Mouse (Mus musculus): ENCODE measurements around the gene Mitd1. TPM values are rescaled to one million over a fixed set of nuclear protein-coding genes. Genes with fewer than 3 reads are reported as not detected.

The Mitd1 gene
- polyA plus RNA-seq, 1 experiment from 2014 or later = 24.3 TPM

DNA sequence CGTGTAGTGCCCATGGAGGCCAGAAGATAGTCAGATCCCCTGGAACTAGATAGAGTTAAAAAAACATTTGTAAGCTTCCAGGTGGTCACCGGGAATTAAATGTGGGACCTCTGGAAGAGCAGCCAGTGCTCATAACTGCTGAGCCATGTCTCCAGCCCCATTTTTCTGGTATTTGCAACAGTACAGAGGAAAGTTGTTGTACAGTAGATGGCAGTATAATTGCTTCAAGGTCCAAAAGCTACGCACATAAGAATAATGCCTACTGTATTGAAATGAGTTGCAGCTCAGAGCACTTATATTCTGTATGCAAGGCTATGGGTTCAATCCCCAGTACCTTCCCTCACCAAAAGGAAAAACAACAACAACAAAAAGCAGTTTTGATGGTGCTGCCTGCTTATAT lies 1.2 kb upstream of the Mitd1 start:
- Histone ChIP-seq H3K4me3 (replicated peaks) (peak overlapping the region; percentile 72), H3K4me2 (peak overlapping the region; percentile 87), H3K9ac (replicated peaks) (no peak overlapping the region), H3K27ac (no peak overlapping the region), H3K9me3 (no peaks in the 10 kb centered on the region), H3K36me3 (peaks cover 27% of the 10 kb centered on the region), H3K4me1 (replicated peaks) (peaks cover 18% of the 10 kb centered on the region), H3K27me3 (no peaks in the 10 kb centered on the region)
- 77% methylated on average over 3 of the region's 3 CpGs for WGBS
- ATAC-seq (ENCODE audit: insufficient number of reproducible peaks, insufficient read depth, low FRiP score, low TSS enrichment, low read depth) = no peak

DNA sequence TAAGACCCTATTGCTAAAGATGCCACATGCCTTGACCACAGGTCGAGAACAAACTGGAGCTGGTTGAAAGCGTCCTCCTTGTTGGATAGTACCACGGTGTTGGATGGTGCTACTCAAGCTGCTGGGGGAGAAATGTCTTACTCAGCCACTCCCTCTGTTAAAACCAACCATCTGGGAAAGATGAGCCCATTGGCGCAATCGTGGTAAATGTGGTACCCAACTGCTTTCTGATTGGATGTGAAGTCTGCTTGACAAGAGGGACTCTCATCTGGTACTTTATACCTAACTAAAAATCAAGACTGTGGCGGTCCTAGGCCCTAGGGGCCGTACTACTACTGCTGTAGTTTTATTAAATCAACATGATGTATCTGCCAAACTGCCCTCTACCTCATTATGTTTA lies 1.0 kb downstream of the Mitd1 start:
- H3K27ac ChIP-seq = no peak overlapping the region
- peak overlapping the region; percentile 71 for H3K9ac ChIP-seq (replicated peaks)
- H3K4me1 ChIP-seq (replicated peaks) = peaks cover 18% of the 10 kb centered on the region
- 82% methylated on average over 7 of the region's 7 CpGs for WGBS
- no peaks in the 10 kb centered on the region for H3K9me3 ChIP-seq
- peaks cover 14% of the 10 kb centered on the region for H3K36me3 ChIP-seq
- H3K27me3 ChIP-seq = no peaks in the 10 kb centered on the region
- ATAC-seq (ENCODE audit: insufficient number of reproducible peaks, insufficient read depth, low FRiP score, low TSS enrichment, low read depth) = no peak
- H3K4me2 ChIP-seq = peak overlapping the region; percentile 87
- H3K4me3 ChIP-seq (replicated peaks) = peak overlapping the region; percentile 72

GRCm38 (mm10) chr1:37884451-37884850 lies 5.8 kb downstream of the Mitd1 start:
- WGBS = 80% methylated on average over 4 of the region's 4 CpGs

DNA sequence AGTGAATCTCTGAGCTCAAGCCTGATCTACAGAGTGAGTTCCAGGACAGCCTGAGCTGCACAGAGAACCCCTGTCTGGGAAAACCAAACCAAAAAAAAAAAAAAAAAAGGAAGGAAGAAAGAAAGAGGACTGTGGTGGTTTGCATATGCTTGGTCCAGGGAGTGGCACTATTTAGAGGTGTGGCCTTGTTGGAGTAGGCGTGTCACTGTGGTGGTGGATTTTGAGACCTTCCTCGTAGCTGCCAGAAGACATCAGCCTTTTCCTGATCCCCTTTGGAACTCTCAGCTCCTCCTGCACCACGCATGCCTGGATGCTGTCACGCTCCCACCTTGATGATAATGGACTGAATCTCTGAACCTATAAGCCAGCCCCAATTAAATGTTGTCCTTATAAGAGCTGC lies 6.8 kb downstream of the Mitd1 start:
- Histone ChIP-seq H3K9ac (replicated peaks) (no peak overlapping the region), H3K36me3 (peaks cover 54% of the 10 kb centered on the region), H3K27ac (no peak overlapping the region), H3K27me3 (no peaks in the 10 kb centered on the region), H3K4me3 (replicated peaks) (no peak overlapping the region), H3K4me2 (no peak overlapping the region), H3K9me3 (no peaks in the 10 kb centered on the region), H3K4me1 (replicated peaks) (no peaks in the 10 kb centered on the region)
- no peak for ATAC-seq (ENCODE audit: insufficient number of reproducible peaks, insufficient read depth, low FRiP score, low TSS enrichment, low read depth)
- 92% methylated on average over 4 of the region's 4 CpGs for WGBS

More at GRCm38 (mm10) chr1:37884451-37884850, 5.8 kb downstream of the Mitd1 start:
- Histone ChIP-seq H3K4me3 (replicated peaks) (no peak overlapping the region), H3K27me3 (no peaks in the 10 kb centered on the region), H3K9ac (replicated peaks) (no peak overlapping the region), H3K36me3 (peaks cover 43% of the 10 kb centered on the region), H3K4me1 (replicated peaks) (peaks cover 5% of the 10 kb centered on the region), H3K27ac (no peak overlapping the region), H3K4me2 (no peak overlapping the region), H3K9me3 (no peaks in the 10 kb centered on the region)
- no peak for ATAC-seq (ENCODE audit: insufficient number of reproducible peaks, insufficient read depth, low FRiP score, low TSS enrichment, low read depth)

- H3K36me3 ChIP-seq = peaks cover 75% of the 10 kb centered on the region
- no peak overlapping the region for H3K9ac ChIP-seq (replicated peaks)
- H3K27me3 ChIP-seq = no peaks in the 10 kb centered on the region
- WGBS = 95% methylated on average over 13 of the region's 13 CpGs
- H3K4me3 ChIP-seq (replicated peaks) = no peak overlapping the region
- H3K27ac ChIP-seq = no peak overlapping the region
- ATAC-seq (ENCODE audit: insufficient number of reproducible peaks, insufficient read depth, low FRiP score, low TSS enrichment, low read depth) = no peak
- peaks cover 10% of the 10 kb centered on the region for H3K9me3 ChIP-seq
- H3K4me2 ChIP-seq = no peak overlapping the region
- no peaks in the 10 kb centered on the region; the same call in 1 of the 2 replicates for H3K4me1 ChIP-seq (replicated peaks)
Observed at GRCm38 (mm10) chr1:37877736-37878460, 12.3 kb downstream of the Mitd1 start.

GRCm38 (mm10) chr1:37873157-37873556 lies 17.1 kb downstream of the Mitd1 start:
- no peak overlapping the region for H3K27ac ChIP-seq
- peaks cover 10% of the 10 kb centered on the region for H3K9me3 ChIP-seq
- no peak overlapping the region for H3K9ac ChIP-seq (replicated peaks)
- no peak for ATAC-seq (ENCODE audit: insufficient number of reproducible peaks, insufficient read depth, low FRiP score, low TSS enrichment, low read depth)
- no peak overlapping the region for H3K4me3 ChIP-seq (replicated peaks)
- H3K36me3 ChIP-seq = peaks cover 35% of the 10 kb centered on the region
- peaks cover 7% of the 10 kb centered on the region; the same call in 1 of the 2 replicates for H3K27me3 ChIP-seq
- H3K4me1 ChIP-seq (replicated peaks) = peaks cover 4% of the 10 kb centered on the region; the same call in 1 of the 2 replicates
- peak overlapping the region; percentile 66; the same call in 1 of the 2 replicates for H3K4me2 ChIP-seq
- 91% methylated on average over 4 of the region's 4 CpGs for whole genome bisulfite sequencing

DNA sequence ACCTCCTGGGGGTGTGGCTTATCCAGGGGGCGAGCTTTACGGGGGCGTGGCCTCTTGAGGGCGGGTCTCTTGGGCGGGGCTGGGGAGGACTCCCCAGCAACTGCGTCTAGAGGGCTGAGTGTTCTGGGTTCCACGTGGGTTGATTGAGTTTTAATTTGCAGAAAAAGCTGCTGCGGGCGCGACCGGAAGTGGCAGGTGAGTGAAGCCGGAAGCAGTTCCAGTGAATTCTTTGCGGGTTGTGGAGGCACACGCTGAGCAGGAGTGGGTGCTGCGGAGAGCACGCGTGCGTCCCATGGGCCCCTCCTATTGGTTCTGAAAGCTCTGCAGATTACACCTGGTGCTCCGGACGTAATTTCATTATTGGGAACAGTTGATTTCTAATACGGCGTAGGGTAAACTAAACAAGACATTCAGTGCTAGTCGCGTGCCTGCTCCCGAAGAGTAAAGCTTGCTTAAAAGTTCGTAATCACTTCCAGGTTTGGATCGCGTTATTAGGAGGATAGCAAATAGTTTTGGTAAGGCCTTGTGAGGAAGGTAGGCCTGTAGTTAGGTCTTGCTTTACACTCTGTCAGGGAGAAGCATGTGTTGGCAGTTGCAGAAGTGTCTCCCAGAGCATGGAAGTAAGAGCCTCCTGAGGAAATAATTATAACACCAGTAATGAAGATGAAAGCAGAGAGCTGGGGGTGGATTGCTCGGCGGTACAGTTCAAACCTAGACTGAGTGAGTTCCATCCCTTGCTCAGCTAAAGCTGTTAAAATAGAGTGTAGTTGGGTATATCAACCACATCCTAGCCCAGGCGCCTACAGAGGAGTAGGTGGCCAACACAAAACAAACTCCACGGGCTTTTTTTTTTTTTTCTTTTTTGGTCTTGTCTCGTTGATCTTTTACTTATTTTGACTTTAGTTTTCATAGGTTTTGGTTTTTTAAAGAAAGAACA lies 17.8 kb downstream of the Mitd1 start:
- peak; percentile 90 for ATAC-seq (ENCODE audit: insufficient number of reproducible peaks, insufficient read depth, low FRiP score, low TSS enrichment, low read depth)
- peak overlapping the region; percentile 55 for H3K9ac ChIP-seq (replicated peaks)
- WGBS = 6% methylated on average over 33 of the region's 33 CpGs

DNA sequence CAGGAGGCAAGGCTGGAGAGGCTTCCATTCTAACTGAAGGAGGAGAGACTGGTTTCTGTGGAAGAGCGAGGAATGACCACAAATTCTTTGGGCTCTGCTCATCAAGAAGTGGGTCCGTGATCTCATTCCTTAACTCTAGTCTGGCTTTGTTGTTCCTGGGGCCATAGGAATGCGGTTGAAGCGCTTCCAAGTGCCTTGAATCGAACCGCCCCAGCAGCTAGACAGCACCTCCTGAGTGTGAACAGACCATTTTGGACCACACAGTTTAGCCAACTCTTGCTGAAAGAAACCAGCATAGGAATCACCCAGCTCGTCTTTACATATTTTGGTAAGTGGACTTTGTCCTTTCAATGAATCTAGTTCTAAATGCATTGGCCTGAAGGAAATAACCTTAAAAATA lies 18.5 kb downstream of the Mitd1 start, which contains the start of gene Lipt1:
Gene Lipt1, plus strand, starts transcription at position 35 of the 400 bp plus-strand sequence.
- peak within 1 kb of the TSS; percentile 66 for H3K4me2 ChIP-seq
- ATAC-seq (ENCODE audit: insufficient number of reproducible peaks, insufficient read depth, low FRiP score, low TSS enrichment, low read depth) = peak; percentile 27; the same call in 1 of the 2 replicates
- peak within 1 kb of the TSS; percentile 62 for H3K27ac ChIP-seq
- peak within 1 kb of the TSS; percentile 50 for H3K4me3 ChIP-seq (replicated peaks)
- H3K4me1 ChIP-seq (replicated peaks) = peaks cover 4% of the 10 kb centered on the region; the same call in 1 of the 2 replicates
- H3K36me3 ChIP-seq = peaks cover 20% of the 10 kb centered on the region
- 13% methylated on average over 7 of the region's 7 CpGs for WGBS
- H3K27me3 ChIP-seq = peaks cover 7% of the 10 kb centered on the region; the same call in 1 of the 2 replicates
- H3K9ac ChIP-seq (replicated peaks) = peak within 1 kb of the TSS; percentile 55
- peaks cover 13% of the 10 kb centered on the region for H3K9me3 ChIP-seq

More for the DNA sequence above, 17.8 kb downstream of the Mitd1 start:
- Histone ChIP-seq H3K4me3 (replicated peaks) (peak overlapping the region; percentile 50), H3K27me3 (peaks cover 7% of the 10 kb centered on the region; the same call in 1 of the 2 replicates), H3K4me1 (replicated peaks) (peaks cover 4% of the 10 kb centered on the region; the same call in 1 of the 2 replicates), H3K27ac (peak overlapping the region; percentile 62), H3K9me3 (peaks cover 10% of the 10 kb centered on the region), H3K4me2 (peak overlapping the region; percentile 66), H3K36me3 (peaks cover 27% of the 10 kb centered on the region)

DNA sequence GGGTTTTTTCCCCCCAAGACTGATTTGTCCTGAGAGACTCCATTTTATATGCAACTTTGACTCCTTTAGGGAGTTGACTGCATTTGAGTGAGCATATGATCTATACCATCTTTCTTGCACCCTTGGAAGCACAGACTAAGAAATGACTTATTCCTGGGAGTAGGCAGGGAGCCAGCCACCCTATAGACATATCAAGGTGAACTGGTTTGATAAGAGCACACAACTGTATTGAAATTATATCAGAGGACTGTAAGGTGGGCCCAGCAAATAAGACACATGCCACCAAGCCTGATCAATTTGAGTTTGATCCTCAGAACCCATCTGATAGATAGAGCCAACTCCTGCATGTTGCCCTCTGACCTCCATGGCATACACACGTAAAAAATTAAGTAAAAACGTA lies 20.8 kb downstream of the Mitd1 start:
- Histone ChIP-seq H3K36me3 (no peaks in the 10 kb centered on the region), H3K27ac (no peak overlapping the region), H3K4me3 (replicated peaks) (no peak overlapping the region), H3K9me3 (0 out of 2 replicates have a peak, but pooled peaks cover 3% of the 10 kb centered on the region), H3K9ac (replicated peaks) (no peak overlapping the region), H3K4me1 (replicated peaks) (peaks cover 8% of the 10 kb centered on the region), H3K27me3 (peaks cover 7% of the 10 kb centered on the region; the same call in 1 of the 2 replicates), H3K4me2 (no peak overlapping the region)
- WGBS = 48% methylated on average over 2 of the region's 2 CpGs
- no peak for ATAC-seq (ENCODE audit: insufficient number of reproducible peaks, insufficient read depth, low FRiP score, low TSS enrichment, low read depth)

DNA sequence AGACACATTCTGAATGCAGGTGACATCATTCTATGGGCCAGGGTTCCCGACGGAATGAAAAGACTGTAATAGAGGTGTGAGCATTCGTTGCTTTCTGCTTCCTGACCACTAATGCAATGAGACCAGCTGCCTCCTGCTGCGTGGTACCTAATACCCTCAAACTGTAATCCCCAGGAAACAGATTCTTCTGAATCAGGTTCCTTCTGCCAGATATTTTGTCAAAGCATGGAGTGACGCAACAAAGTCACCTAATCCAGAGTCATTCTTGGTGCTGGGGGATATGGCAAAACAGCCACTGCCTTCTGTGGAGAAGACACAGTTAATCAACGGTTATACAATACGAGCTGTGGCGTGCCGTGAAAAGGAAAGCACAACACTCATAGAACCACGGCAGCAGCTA lies 21.6 kb downstream of the Mitd1 start:
- peaks cover 7% of the 10 kb centered on the region; the same call in 1 of the 2 replicates for H3K27me3 ChIP-seq
- H3K9ac ChIP-seq (replicated peaks) = no peak overlapping the region
- H3K27ac ChIP-seq = no peak overlapping the region
- H3K4me3 ChIP-seq (replicated peaks) = no peak overlapping the region
- 62% methylated on average over 10 of the region's 10 CpGs for WGBS
- H3K36me3 ChIP-seq = no peaks in the 10 kb centered on the region
- no peak overlapping the region for H3K4me2 ChIP-seq
- no peak for ATAC-seq (ENCODE audit: insufficient number of reproducible peaks, insufficient read depth, low FRiP score, low TSS enrichment, low read depth)
- peaks cover 8% of the 10 kb centered on the region for H3K4me1 ChIP-seq (replicated peaks)
- 0 out of 2 replicates have a peak, but pooled peaks cover 3% of the 10 kb centered on the region for H3K9me3 ChIP-seq

All from limb, embryonic 12.5 days (tissue).